Mouse (Mus musculus): Measurements from ENCODE around the gene Rai1.

Gene Rai1

GRCm38 (mm10) chr11:60094909-60095810 lies 9.7 kb upstream of the Rai1 start:
- DNase-seq, result peak; percentile 30

- DNase-seq, result peak; percentile 86
Observed at GRCm38 (mm10) chr11:60099555-60100186, 5.1 kb upstream of the Rai1 start.

GRCm38 (mm10) chr11:60100827-60101555 lies 3.8 kb upstream of the Rai1 start:
- peak; percentile 38 for DNase-seq

- DNase-seq, result no peak
Observed at GRCm38 (mm10) chr11:60101986-60102385, 2.8 kb upstream of the Rai1 start.

- DNase-seq, result peak; percentile 24
Observed at GRCm38 (mm10) chr11:60102664-60103063, 2.1 kb upstream of the Rai1 start.

GRCm38 (mm10) chr11:60103567-60103966 lies 1.2 kb upstream of the Rai1 start:
- DNase-seq, result no peak

GRCm38 (mm10) chr11:60105593-60106542 lies 1.1 kb downstream of the Rai1 start:
- DNase-seq, result peak; percentile 77

GRCm38 (mm10) chr11:60106543-60107110 lies 1.8 kb downstream of the Rai1 start:
- peak; percentile 54 for DNase-seq

GRCm38 (mm10) chr11:60107449-60107848 lies 2.6 kb downstream of the Rai1 start:
- no peak for DNase-seq

GRCm38 (mm10) chr11:60108631-60109172 lies 3.9 kb downstream of the Rai1 start:
- DNase-seq, result peak; percentile 48

GRCm38 (mm10) chr11:60110386-60110785 lies 5.6 kb downstream of the Rai1 start:
- no peak for DNase-seq

GRCm38 (mm10) chr11:60111576-60111975 lies 6.8 kb downstream of the Rai1 start:
- no peak for DNase-seq

- peak; percentile 31 for DNase-seq
Observed at GRCm38 (mm10) chr11:60113624-60114023, 8.8 kb downstream of the Rai1 start.

GRCm38 (mm10) chr11:60114296-60115023 lies 9.6 kb downstream of the Rai1 start:
- peak; percentile 81 for DNase-seq

- peak; percentile 97 for DNase-seq
Observed at GRCm38 (mm10) chr11:60115024-60115538, 10.3 kb downstream of the Rai1 start.

GRCm38 (mm10) chr11:60115638-60116276 lies 10.9 kb downstream of the Rai1 start:
- peak; percentile 33 for DNase-seq

GRCm38 (mm10) chr11:60120586-60121262 lies 15.9 kb downstream of the Rai1 start:
- DNase-seq, result no peak

GRCm38 (mm10) chr11:60122611-60123010 lies 17.8 kb downstream of the Rai1 start:
- no peak for DNase-seq

- no peak for DNase-seq
Observed at GRCm38 (mm10) chr11:60127048-60127447, 22.2 kb downstream of the Rai1 start.
